Mouse (Mus musculus) myocyte (in vitro differentiated cells): ENCODE results near the gene Tstd2.

Source experiments
- MAX ChIP-seq: IDR thresholded peaks from one replicate; pipeline ENCODE4 v1.6.1; 2011; ENCODE audit warnings: low read depth, mild to moderate bottlenecking, control low read depth
- MYOD1 ChIP-seq, 3 experiments: IDR thresholded peaks; one replicate each; pipeline ENCODE4 v1.6.1; 2011; ENCODE audit warnings: control low read depth in 2 of 3, low read depth in 2 of 3, mild to moderate bottlenecking in 2 of 3, moderate library complexity in 1 of 3; ENCODE audit not compliant: insufficient read length in 2 of 3, control insufficient read depth in 1 of 3
- POLR2A ChIP-seq: IDR thresholded peaks from one replicate; pipeline ENCODE4 v1.6.1; 2011; ENCODE audit warnings: low read depth, mild to moderate bottlenecking, control low read depth, moderate library complexity; ENCODE audit not compliant: insufficient read length
- REST ChIP-seq: IDR thresholded peaks from one replicate; pipeline ENCODE4 v1.6.1; 2011; ENCODE audit warnings: mild to moderate bottlenecking, control low read depth, moderate library complexity; ENCODE audit not compliant: insufficient read depth, insufficient read length
- TCF3 ChIP-seq: IDR thresholded peaks from one replicate; pipeline ENCODE4 v1.6.1; 2011; ENCODE audit warnings: low read depth, control low read depth; ENCODE audit not compliant: insufficient read length
- USF1 ChIP-seq: IDR thresholded peaks from one replicate; pipeline ENCODE4 v1.6.1; 2011; ENCODE audit warnings: low read depth, mild to moderate bottlenecking, control low read depth, moderate library complexity

DNA sequence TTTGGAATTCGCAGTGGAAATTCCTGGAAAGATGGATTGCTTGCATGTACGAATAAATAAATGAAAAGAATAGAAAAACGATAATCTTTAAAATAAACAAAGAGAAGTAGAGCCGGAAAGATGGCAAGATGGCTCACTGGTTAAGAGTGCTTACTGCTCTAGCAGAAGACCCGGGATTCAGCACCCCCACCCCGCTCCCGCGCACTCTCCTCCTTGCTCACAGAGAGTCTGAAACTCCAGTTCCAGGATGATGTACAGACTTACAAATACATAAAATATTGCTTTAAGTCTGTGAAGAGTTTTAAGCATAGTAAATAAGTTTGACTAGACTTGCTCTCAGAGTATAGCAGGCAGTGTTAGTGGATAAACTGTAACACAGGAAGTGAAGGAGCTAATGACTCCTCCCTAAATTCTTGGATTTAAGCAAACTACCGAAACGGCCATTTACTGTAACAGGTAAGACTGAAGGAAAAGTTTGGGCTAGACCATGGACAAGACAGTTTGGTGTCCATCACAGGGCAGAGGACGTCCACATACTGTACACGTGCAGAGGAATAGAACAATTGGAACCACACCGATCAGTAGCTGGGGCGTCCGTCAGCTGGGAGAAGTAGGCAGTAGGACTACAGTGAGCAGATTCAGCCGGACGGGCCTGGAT lies 736 bp downstream of the Tstd2 start:
- TF ChIP-seq MAX (no peak), POLR2A (no peak), TCF3 (no peak), USF1 (no peak), MYOD1 (IDR thresholded peaks at IDR 0.05; ENCODE audit: control insufficient read depth in 1 of 3, insufficient read length in 2 of 3, low read depth in 2 of 3) (no peak), REST (no peak)
